Mouse (Mus musculus) neural tube, embryonic 14.5 days (tissue): Measurements from ENCODE around the gene Mis12. TPM values are rescaled to one million over a fixed set of nuclear protein-coding genes. Genes with fewer than 3 reads are reported as not detected.

Experiments used
- ATAC-seq: fragments of 200-750 bp; cut with Nextera tagmentation; 2 replicates; pipeline ENCODE4 v1.8.0; 2017; ENCODE audit warnings: low read depth, mild to moderate bottlenecking, moderate TSS enrichment, moderate library complexity
- H3K27ac ChIP-seq: fragments of 300-500 bp; sonication (generic); 2 replicates; pipeline ENCODE4 v1.5.1; 2014; ENCODE audit warnings: low read depth, mild to moderate bottlenecking, control low read depth, low read length, moderate library complexity, mixed read lengths
- H3K27me3 ChIP-seq: fragments of 300-500 bp; sonication (generic); 2 replicates; pipeline ENCODE4 v1.6.1; 2014; ENCODE audit warnings: low read length; ENCODE audit not compliant: control insufficient read depth, insufficient read depth
- H3K36me3 ChIP-seq: fragments of 300-500 bp; sonication (generic); 2 replicates; pipeline ENCODE4 v1.6.1; 2014; ENCODE audit warnings: low read length, mixed read lengths; ENCODE audit not compliant: control insufficient read depth, insufficient read depth
- H3K4me1 ChIP-seq: fragments of 300-500 bp; sonication (generic); 2 replicates; pipeline ENCODE4 v1.6.1; 2014; ENCODE audit warnings: low read length; ENCODE audit not compliant: control insufficient read depth, insufficient read depth
- H3K4me2 ChIP-seq: fragments of 300-500 bp; sonication (generic); 2 replicates; pipeline ENCODE4 v1.6.1; 2014; ENCODE audit warnings: mild to moderate bottlenecking, low read depth, low read length, control low read depth
- H3K4me3 ChIP-seq: fragments of 300-500 bp; sonication (generic); 2 replicates; pipeline ENCODE4 v1.5.1; 2014; ENCODE audit warnings: low read depth, low read length, control low read depth, mixed read lengths
- H3K9ac ChIP-seq: fragments of 300-500 bp; sonication (generic); replicated peaks from 2 replicates; pipeline ENCODE4 v1.6.1; 2014; ENCODE audit warnings: low read depth, mild to moderate bottlenecking, control low read depth, low read length, mixed read lengths
- H3K9me3 ChIP-seq: fragments of 300-500 bp; sonication (generic); 2 replicates; pipeline ENCODE4 v1.6.1; 2016; ENCODE audit warnings: low read length; ENCODE audit not compliant: control insufficient read depth
- WGBS: fragments of 180-500 bp; shearing (Covaris S2); extraction: QIAGEN DNeasy Blood & Tissue Kit; methylation state at CpG from one replicate; pipeline ENCODE4 v1.1.7; 2014; 5-methylcytosine and 5-hydroxymethylcytosine counted together
- polyA plus RNA-seq: library from polyadenylated mRNA; unstranded; fragments of >200 nt; fragmentation: Nextera tagmentation; extraction: Ambion mirVana; gene quantifications from 2 replicates; pipeline ENCODE4 v1.2.1, GENCODE M21; 2014

Gene Mis12
- polyA plus RNA-seq, 1 experiment from 2014 or later = 20.9 TPM

DNA sequence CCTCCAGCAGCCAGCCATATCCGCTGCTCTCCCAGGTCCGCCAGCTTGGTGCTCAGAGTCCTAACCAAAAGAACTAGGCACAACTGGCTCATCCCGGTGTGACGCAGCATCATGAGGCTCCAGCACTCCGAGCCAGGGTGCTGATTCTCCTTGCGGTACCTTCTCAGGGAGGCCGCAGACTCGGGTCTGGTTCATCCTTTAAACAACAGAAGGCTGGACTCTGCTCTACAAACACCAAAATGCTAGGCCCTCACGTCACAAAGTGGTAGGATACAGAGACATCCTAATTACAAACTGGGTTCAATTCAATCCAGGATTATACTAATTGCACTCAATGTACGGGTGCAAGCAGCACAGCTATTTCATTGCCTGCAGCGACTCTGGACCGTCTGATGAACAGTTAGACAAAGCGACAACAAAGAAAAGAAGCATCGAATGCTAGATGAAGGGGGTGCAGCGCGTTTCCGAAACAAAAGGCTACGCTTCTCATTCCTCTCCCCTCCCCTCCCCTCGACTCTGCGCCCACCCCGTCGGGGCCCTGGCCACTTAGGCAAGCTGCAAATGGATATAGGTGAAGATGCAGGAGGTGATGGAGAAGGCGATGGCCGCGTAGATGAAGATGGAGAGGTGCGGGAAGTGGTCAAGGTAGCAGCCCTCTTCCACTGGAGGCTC lies 13.2 kb downstream of the Mis12 start:
- WGBS = 4% methylated on average over 26 of the region's 26 CpGs
- Histone ChIP-seq H3K4me3 (peak overlapping the region; percentile 77), H3K4me2 (peak overlapping the region; percentile 82), H3K27me3 (no peaks in the 10 kb centered on the region), H3K36me3 (no peaks in the 10 kb centered on the region), H3K27ac (peak overlapping the region; percentile 97), H3K9me3 (no peaks in the 10 kb centered on the region), H3K4me1 (peaks cover 16% of the 10 kb centered on the region), H3K9ac (peak overlapping the region; percentile 92)
- peak; percentile 26 for ATAC-seq

DNA sequence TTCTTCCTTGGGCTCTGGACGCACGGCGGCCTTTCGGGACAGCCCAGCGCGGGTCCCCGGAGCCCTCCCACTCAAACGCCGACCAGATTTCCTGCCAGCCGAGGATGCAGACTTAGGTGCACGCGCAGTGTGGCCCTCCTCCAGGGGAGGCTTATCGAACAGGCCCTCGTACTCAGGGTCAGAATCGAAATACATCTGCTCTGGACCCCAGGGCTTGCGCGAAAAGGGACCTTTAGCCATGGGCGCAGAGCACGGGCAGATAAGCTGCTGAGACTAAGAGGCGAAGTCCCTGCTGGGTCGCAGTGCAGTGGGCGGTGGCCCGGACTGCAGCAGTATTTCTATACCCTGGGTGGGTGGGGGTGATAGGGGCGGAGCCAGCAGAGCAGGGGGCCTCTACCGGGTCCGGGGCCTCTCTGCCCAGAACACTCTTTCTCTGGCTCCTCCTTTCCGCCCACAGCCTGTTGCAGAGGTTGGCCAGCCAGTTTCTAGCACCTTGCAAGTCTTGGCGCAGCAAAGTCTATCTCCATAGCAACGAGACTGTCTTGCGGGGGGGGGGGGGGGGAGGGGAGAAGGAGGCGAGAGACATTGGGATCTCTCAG lies 13.9 kb downstream of the Mis12 start, which contains the start of gene 6330403K07Rik:
6330403K07Rik (minus strand) TSS at position 351 of the 599 bp plus-strand sequence.
- peak within 1 kb of the TSS; percentile 77 for H3K4me3 ChIP-seq
- H3K9me3 ChIP-seq = no peaks in the 10 kb centered on the region
- peak within 1 kb of the TSS; percentile 92 for H3K9ac ChIP-seq
- under 1% methylated on average over 30 of the region's 31 CpGs for WGBS
- H3K27ac ChIP-seq = peak within 1 kb of the TSS; percentile 97
- H3K4me1 ChIP-seq = peaks cover 16% of the 10 kb centered on the region
- H3K4me2 ChIP-seq = peak within 1 kb of the TSS; percentile 82
- ATAC-seq = peak; percentile 96
- no peaks in the 10 kb centered on the region for H3K36me3 ChIP-seq
- no peaks in the 10 kb centered on the region for H3K27me3 ChIP-seq

- no peaks in the 10 kb centered on the region for H3K9me3 ChIP-seq
- H3K27ac ChIP-seq = no peak overlapping the region
- ATAC-seq = no peak
- no peaks in the 10 kb centered on the region for H3K36me3 ChIP-seq
- WGBS = 90% methylated on average over 5 of the region's 5 CpGs
- H3K4me3 ChIP-seq = no peak overlapping the region
- H3K4me2 ChIP-seq = no peak overlapping the region
- H3K27me3 ChIP-seq = no peaks in the 10 kb centered on the region
- H3K4me1 ChIP-seq = no peaks in the 10 kb centered on the region
- no peak overlapping the region for H3K9ac ChIP-seq
Observed at GRCm38 (mm10) chr11:71039526-71040298, 20.3 kb downstream of the Mis12 start.

DNA sequence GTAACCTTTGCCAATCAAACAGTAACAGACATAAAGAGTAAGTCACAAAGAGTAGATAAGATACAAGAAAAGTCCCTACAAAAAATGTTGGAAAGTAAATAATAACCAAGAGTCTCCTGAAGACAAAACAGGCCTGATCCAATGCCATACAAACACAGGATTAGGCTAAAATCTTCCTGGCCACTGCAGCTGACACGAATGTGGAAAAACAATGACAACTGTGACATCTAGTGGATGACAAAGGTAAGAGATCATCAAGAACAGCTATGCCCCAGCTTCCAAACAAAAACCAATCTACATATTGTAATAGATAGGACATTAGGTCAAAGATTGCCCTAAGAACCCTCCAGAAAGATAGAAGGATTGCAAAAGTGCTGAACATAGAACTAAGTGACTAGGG lies 33.1 kb downstream of the Mis12 start:
- no peaks in the 10 kb centered on the region for H3K27me3 ChIP-seq
- H3K9ac ChIP-seq = no peak overlapping the region
- no peaks in the 10 kb centered on the region for H3K36me3 ChIP-seq
- ATAC-seq = no peak
- 0% methylated on average over 1 of the region's 1 CpGs for WGBS
- H3K27ac ChIP-seq = no peak overlapping the region
- H3K4me3 ChIP-seq = no peak overlapping the region
- no peaks in the 10 kb centered on the region for H3K4me1 ChIP-seq
- no peaks in the 10 kb centered on the region for H3K9me3 ChIP-seq
- no peak overlapping the region for H3K4me2 ChIP-seq

DNA sequence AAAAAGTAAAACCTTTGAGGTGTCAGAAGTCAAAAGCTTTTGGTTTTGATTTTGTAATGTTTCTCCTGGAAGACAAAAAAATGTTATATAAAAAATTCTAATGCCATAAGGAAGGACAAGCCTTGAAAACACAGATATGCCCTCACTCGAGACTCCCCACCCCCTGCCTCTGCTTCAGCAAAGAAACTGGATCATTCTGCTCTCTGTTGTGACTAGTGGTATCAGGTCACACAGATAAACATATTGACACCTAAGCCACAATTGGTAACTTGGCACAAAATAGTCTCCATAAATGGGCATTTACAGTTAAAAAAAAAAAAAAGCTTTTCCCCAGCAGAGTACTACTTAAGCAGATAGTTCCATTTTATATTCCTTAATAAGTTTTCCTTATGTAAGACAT lies 56.9 kb downstream of the Mis12 start:
- no peak for ATAC-seq
- no peak overlapping the region for H3K4me2 ChIP-seq
- no peak overlapping the region for H3K4me3 ChIP-seq
- H3K9me3 ChIP-seq = no peaks in the 10 kb centered on the region
- H3K9ac ChIP-seq = no peak overlapping the region
- WGBS = 94% methylated on average over 1 of the region's 1 CpGs
- no peak overlapping the region for H3K27ac ChIP-seq
- no peaks in the 10 kb centered on the region for H3K27me3 ChIP-seq
- H3K4me1 ChIP-seq = no peaks in the 10 kb centered on the region
- no peaks in the 10 kb centered on the region for H3K36me3 ChIP-seq

Other genes with a start within 250 kb of the Mis12 start
- not detected in 2 replicates for gene Scimp, start 207.0 kb upstream of the Mis12 start, polyA plus RNA-seq
- 80.7 and 80.9 TPM in 2 replicates for gene Rabep1, start 174.8 kb upstream of the Mis12 start, polyA plus RNA-seq
- 130 and 131 TPM in 2 replicates for gene Nup88, start 49.6 kb upstream of the Mis12 start, polyA plus RNA-seq
- 64.5 and 70.6 TPM in 2 replicates for gene Rpain, start 49.4 kb upstream of the Mis12 start, polyA plus RNA-seq
- 173 and 177 TPM in 2 replicates for gene C1qbp, start 36.6 kb upstream of the Mis12 start, polyA plus RNA-seq
- 16.8 and 19.3 TPM in 2 replicates for gene Dhx33, start 15.2 kb upstream of the Mis12 start, polyA plus RNA-seq
- 28.6 and 34.1 TPM in 2 replicates for gene Derl2, start 230 bp downstream of the Mis12 start, polyA plus RNA-seq
- gene 6330403K07Rik, start 13.9 kb downstream of the Mis12 start, polyA plus RNA-seq = 228 and 293 TPM in 2 replicates
- not detected in 2 replicates for gene Nlrp1a, start 125.1 kb downstream of the Mis12 start, polyA plus RNA-seq
- gene Nlrp1b, start 211.1 kb downstream of the Mis12 start, polyA plus RNA-seq = not detected in 2 replicates